Mouse (Mus musculus) adrenal gland (tissue): Measurements from ENCODE around the gene Slfn5.

Experiments used
- intact Hi-C: fragments of 180-260 bp; cut with DNase I; formaldehyde crosslinking; loops from one replicate; pipeline ENCODE4 v1.15.1; 2025
- microRNA-seq, 2 experiments: library from miRNA; unstranded; fragments of <30 nt; microRNA quantifications; one replicate each; pipeline ENCODE4; 2019

The Slfn5 gene

GRCm38 (mm10) chr11:83013356-83013755 is 62.2 kb downstream of the Slfn5 start:
- intact Hi-C loops = no loop called here

Small RNAs within 50 kb of the gene (microRNA-seq; reads per million reads assigned to microRNA genes)
- 0 reads per million in 2 experiments for gene Mir7679
